Mouse (Mus musculus) heart, postnatal 14 days (tissue): ENCODE results near the gene Lin52. TPM values are rescaled to one million over a fixed set of nuclear protein-coding genes. Genes with fewer than 3 reads are reported as not detected.

Source experiments
- DNase-seq, 2 experiments: peaks; one replicate each; pipeline ENCODE4 v3.0.0; 2021 to 2022
- intact Hi-C: fragments of 180-260 bp; cut with DNase I; formaldehyde crosslinking; loops from one replicate; pipeline ENCODE4 v1.15.1; 2025
- long read RNA-seq, 2 experiments: library from polyadenylated mRNA; stranded (forward); transcript quantifications; one replicate each; pipeline ENCODE4 v2.0.0; 2021
- total RNA-seq, 2 experiments: library from RNA; stranded (reverse); gene quantifications; 2 replicates each; pipeline ENCODE4 v1.2.3; 2021

The Lin52 gene
- total RNA-seq, result 10 to 100 TPM in 1 of 2 experiments, 1 to 10 TPM in 1; 9.7 to 10.6 TPM
- long read RNA-seq, experiment 1, transcript Lin52-201 (6 exons, 2,270 nt), result major isoform, 26 of 34 reads
- long read RNA-seq, experiment 1, partial matches to known transcripts, result 2 of 34 reads
- long read RNA-seq, experiment 1, other reads (novel, unspliced or antisense), result 6 of 34 reads
- long read RNA-seq, experiment 2, transcript Lin52-201 (6 exons, 2,270 nt), result major isoform, 19 of 23 reads
- long read RNA-seq, experiment 2, partial matches to known transcripts, result 1 of 23 reads
- long read RNA-seq, experiment 2, other reads (novel, unspliced or antisense), result 3 of 23 reads

DNA sequence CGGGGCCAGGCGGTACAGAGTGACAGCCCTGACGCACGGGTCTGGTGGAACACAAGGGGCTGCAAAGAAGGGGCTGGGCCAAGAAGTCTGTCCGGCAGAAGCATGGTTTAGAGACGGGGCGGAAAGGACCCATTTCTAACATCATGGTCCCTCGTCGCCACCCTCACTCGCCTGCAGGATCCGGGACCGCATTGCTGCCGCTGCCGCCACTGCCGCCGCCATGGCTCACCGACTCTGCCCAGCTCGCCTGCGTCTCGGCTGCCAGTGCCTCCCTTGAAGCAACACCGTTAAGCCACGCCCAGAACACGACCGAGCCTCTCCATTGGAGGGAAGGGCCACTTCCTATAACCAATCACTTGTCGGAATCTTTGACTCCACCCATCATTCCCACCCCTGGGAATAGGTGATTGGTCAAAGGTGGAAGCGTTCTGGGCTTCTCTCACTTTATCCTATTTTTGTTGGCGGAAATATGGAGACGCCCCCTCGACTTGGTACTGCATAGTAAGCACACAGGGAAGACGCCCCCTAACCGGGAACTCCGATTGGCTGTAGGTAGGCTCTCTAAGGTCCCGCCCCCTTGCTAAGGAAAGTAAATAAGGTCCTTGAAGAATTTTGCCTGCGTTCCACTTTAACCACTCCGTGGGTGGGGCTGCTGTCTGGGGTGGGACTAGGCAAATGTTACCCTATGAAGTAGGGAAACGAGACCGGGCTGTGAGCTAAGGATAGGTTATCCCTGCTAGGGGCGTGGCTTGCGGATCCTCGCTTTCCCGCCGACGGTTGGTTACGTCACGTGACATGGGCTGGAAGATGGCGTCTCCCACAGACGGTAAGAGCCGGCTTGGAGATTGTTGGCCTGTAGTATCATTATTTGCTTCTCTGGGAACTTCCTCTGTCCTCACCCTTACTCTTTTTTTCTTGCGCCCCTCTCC is at the start of gene Lin52, which contains the start of gene Aldh6a1:
Gene Lin52, plus strand, starts transcription at position 705 of the 929 bp plus-strand sequence.
Gene Aldh6a1, minus strand, starts transcription at position 287 of the 929 bp plus-strand sequence.
- peak; percentile 92 to 95 for DNase-seq
- intact Hi-C loops, result loop anchor here (5.0 kb wide), 1 partner anchor 89 kb away; the partner anchor contains the start of genes Coq6 and Fam161b

- intact Hi-C loops, result no loop called here
- DNase-seq, result no peak
These were observed 48.3 kb upstream of the Lin52 start for GRCm38 (mm10) chr12:84402923-84403322.

DNA sequence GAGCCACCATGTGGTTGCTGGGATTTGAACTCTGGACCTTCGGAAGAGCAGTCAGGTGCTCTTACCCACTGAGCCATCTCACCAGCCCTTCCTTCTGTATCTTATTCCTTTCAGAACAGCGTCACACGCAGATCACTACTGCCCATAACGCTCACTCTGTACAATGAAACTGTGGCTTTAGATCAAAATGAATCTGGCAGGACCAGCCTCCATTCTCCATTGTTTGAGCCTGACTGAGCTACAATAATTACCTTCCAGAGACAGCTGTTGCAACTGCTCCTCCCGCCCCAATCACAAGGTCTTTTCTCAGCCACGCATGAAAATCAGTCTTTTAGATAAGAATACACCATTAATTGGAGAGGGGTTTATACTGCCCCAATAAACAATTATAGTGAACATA is 46.7 kb upstream of the Lin52 start:
- DNase-seq, result no peak
- intact Hi-C loops, result no loop called here

GRCm38 (mm10) chr12:84407259-84407658 is 44.0 kb upstream of the Lin52 start:
- intact Hi-C loops, result loop anchor here (5.0 kb wide), 1 partner anchor 45 kb away; the partner anchor contains the start of genes Coq6 and Fam161b
- DNase-seq, result no peak

GRCm38 (mm10) chr12:84407874-84408818 is 43.1 kb upstream of the Lin52 start:
- intact Hi-C loops, result loop anchor here (5.0 kb wide), 1 partner anchor 46 kb away; the partner anchor contains the start of genes Coq6 and Fam161b
- peak in 1 of 2 experiments; percentile 12 for DNase-seq

DNA sequence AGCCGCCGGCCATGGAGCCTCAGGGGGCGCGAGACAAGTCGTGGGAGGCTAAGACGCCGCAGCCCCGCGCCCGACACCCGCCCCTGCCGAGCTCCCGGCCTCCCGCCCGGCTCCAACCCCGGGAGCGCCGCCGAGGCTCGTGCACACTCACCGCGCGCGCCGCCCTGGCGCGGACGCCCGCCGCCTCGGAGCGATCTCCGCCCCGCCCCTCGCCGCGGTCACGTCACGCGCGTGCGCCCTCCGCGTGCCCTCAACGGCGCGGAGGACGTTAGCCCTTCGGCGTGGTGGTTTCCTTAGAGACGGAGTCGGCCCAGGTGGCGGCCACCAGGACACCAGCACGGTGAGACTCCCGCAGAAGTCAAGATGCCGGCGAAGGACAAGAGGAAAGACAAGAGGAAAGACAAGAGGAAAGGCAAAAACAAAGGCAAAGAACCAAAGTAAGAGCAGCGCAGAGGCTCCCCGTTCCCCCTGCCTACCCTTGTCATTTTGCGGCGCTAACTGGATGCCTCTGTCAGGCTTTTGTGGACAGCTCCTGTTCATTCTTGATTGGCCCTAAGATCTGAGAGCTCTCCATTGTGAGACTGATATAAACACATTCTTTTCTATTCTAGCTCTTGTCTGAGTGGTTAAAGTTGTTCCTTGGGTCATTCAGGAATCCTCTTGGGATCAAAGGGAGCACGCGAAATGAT is 42.3 kb upstream of the Lin52 start, which contains the start of the genes Entpd5 and Bbof1:
Gene Entpd5, minus strand, starts transcription at position 211 of the 689 bp plus-strand sequence.
Gene Bbof1, plus strand, starts transcription at position 253 of the 689 bp plus-strand sequence.
- DNase-seq, result peak; percentile 95 to 96
- intact Hi-C loops, result loop anchor here (5.0 kb wide), 1 partner anchor 47 kb away; the partner anchor contains the start of genes Coq6 and Fam161b

- DNase-seq, result peak; percentile 81 to 88
- intact Hi-C loops, result no loop called here
These were observed 34.2 kb upstream of the Lin52 start, which contains the start of gene Rnf113a2 for GRCm38 (mm10) chr12:84416834-84417604. TSS of gene Rnf113a2 (plus strand) at chr12:84417196.

DNA sequence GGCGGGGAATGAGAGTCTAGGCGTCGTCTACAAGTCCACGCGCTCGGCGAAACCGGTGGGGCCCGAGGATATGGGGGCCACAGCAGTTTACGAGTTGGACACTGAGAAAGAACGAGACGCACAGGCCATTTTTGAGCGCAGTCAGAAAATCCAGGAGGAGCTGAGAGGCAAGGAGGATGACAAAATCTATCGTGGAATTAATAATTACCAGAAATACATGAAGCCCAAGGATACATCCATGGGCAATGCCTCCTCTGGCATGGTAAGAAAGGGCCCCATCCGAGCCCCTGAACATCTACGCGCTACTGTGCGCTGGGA is 33.7 kb upstream of the Lin52 start:
- no peak for DNase-seq
- intact Hi-C loops, result no loop called here

GRCm38 (mm10) chr12:84423990-84424389 is 27.2 kb upstream of the Lin52 start:
- intact Hi-C loops, result no loop called here
- no peak for DNase-seq

- DNase-seq, result no peak
- intact Hi-C loops, result no loop called here
These were observed 21.4 kb upstream of the Lin52 start for GRCm38 (mm10) chr12:84429825-84430224.

DNA sequence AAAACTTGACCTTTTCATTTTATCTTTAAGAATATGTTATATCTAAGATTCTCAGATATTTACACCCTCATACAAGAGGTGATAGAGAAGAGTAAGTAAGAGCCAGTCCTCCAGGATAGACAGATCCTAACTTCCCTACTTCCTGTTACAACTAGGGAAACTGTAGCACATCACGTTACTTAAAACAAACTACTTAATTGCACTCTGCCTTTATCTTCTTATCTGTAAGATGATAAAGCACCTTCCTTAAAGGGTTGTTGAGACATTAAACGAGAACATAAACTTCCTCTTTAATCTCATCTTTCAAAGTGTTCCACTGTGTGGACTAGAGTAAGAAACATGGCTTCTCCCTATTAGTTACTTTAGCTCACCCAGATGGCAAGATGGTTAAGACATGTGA is 12.5 kb upstream of the Lin52 start:
- DNase-seq, result no peak
- intact Hi-C loops, result no loop called here

GRCm38 (mm10) chr12:84442526-84442925 is 8.7 kb upstream of the Lin52 start:
- intact Hi-C loops, result no loop called here
- no peak for DNase-seq

- intact Hi-C loops, result no loop called here
These were observed 3.8 kb upstream of the Lin52 start for GRCm38 (mm10) chr12:84447386-84447785.

DNA sequence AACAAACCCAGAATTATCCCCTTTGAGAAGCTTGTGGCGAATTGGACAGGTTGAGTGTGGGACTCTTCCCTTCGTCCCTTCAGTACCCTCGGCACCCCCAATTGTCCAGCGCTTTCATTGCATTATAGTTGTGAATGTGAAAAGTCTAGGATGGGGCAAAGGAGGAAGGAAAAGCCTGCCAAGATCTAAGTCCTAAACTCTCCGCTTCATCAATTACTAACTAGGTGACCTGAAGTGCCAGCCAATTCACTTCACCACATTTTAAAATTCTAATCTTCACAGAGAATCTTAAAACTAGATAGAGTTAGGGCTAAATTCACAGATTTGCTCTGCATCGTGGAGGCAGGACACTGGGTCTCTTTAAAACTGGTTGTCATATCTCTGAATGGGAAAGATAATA is 3.0 kb upstream of the Lin52 start:
- intact Hi-C loops, result no loop called here
- no peak for DNase-seq

More at GRCm38 (mm10) chr12:84447386-84447785, 3.8 kb upstream of the Lin52 start:
- no peak for DNase-seq

DNA sequence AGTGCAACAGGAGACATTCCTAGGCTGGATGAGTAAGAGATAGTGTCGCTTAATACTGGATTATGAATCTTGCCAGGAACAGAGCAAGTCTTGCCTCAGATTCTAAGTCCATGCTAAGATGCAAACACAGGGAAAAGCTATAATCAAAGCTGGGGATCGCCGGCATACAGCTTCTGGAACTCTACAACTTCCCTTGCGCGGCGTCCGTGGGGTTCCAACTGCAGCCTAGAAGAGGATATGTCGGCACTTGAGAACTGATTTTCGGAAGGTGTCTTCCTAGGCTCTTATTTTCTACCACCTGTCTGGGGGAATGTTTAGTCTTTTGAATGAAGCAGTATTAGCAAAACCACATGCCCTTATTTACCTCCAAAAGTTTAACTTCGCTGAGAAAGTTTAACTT is 1.3 kb upstream of the Lin52 start:
- intact Hi-C loops, result loop anchor here (5.0 kb wide), 1 partner anchor 88 kb away; the partner anchor contains the start of genes Coq6 and Fam161b
- DNase-seq, result peak in 1 of 2 experiments; percentile 9

- peak in 1 of 2 experiments; percentile 36 for DNase-seq
- intact Hi-C loops, result loop anchor here (5.0 kb wide), 1 partner anchor 88 kb away; the partner anchor contains the start of genes Coq6 and Fam161b
These were observed 888 bp upstream of the Lin52 start for GRCm38 (mm10) chr12:84450351-84450717.

- intact Hi-C loops, result loop anchor here (5.0 kb wide), 1 partner anchor 90 kb away; the partner anchor contains the start of genes Coq6 and Fam161b
- DNase-seq, result peak in 1 of 2 experiments; percentile 8
These were observed 579 bp downstream of the Lin52 start for GRCm38 (mm10) chr12:84451801-84452200.

- intact Hi-C loops, result no loop called here
- DNase-seq, result no peak
These were observed 5.7 kb downstream of the Lin52 start for GRCm38 (mm10) chr12:84456911-84457310.
